Mouse (Mus musculus): ENCODE measurements at regions not wholly inside any gene's neighbourhood (a gene's known extent, or its start where the extent isn't known, plus 50 kb on each side); places are given as distances from the start of the nearest gene placed in this dataset.

GRCm38 (mm10) chr1:51635881-51636515 lies 157.8 kb upstream of the Nabp1 start:
- Histone ChIP-seq H3K4me1 (replicated peaks; ENCODE audit: control insufficient read depth in 2 of 2, insufficient read depth in 2 of 2, low read length in 1 of 2) (no peaks in the 10 kb centered on the region), H3K9me3 (ENCODE audit: control insufficient read depth, low read length) (no peaks in the 10 kb centered on the region), H3K4me2 (ENCODE audit: low read depth) (no peak overlapping the region), H3K4me3 (ENCODE audit: insufficient read depth in 1 of 2, low read depth in 2 of 2, low read length in 2 of 2) (no peak overlapping the region), H3K36me3 (replicated peaks; ENCODE audit: control insufficient read depth, insufficient read depth, low read depth) (no peaks in the 10 kb centered on the region), H3K27me3 (ENCODE audit: control insufficient read depth, insufficient read depth, low read length) (no peaks in the 10 kb centered on the region), H3K27ac (no peak overlapping the region), H3K9ac (replicated peaks) (no peak overlapping the region)
- ATAC-seq (ENCODE audit: insufficient read depth) (no peak), DNase-seq (ENCODE audit: low read depth in 3 of 3, low spot score in 3 of 3) (peak in 2 of 3 experiments; percentile 62 to 64)
- TF ChIP-seq CTCF (IDR thresholded peaks at IDR 0.05; ENCODE audit: low read depth): no peak
- no peak for TF ChIP-seq EP300 (IDR thresholded peaks at IDR 0.05; ENCODE audit: low read depth)
- WGBS (ENCODE audit: insufficient replicate concordance): 37% methylated on average over 7 of the region's 7 CpGs

GRCm38 (mm10) chr1:51633795-51634194 lies 155.6 kb upstream of the Nabp1 start:
- Histone ChIP-seq H3K4me1 (replicated peaks; ENCODE audit: control insufficient read depth in 2 of 2, insufficient read depth in 2 of 2, low read length in 1 of 2) (no peaks in the 10 kb centered on the region), H3K9ac (replicated peaks) (no peak overlapping the region), H3K9me3 (ENCODE audit: control insufficient read depth, low read length) (no peaks in the 10 kb centered on the region), H3K27ac (no peak overlapping the region), H3K27me3 (ENCODE audit: control insufficient read depth, insufficient read depth, low read length) (no peaks in the 10 kb centered on the region), H3K4me3 (ENCODE audit: insufficient read depth in 1 of 2, low read depth in 2 of 2, low read length in 2 of 2) (no peak overlapping the region), H3K4me2 (ENCODE audit: low read depth) (no peak overlapping the region), H3K36me3 (replicated peaks; ENCODE audit: control insufficient read depth, insufficient read depth, low read depth) (no peaks in the 10 kb centered on the region)
- 42% methylated on average over 5 of the region's 5 CpGs for WGBS (ENCODE audit: insufficient replicate concordance)
- TF ChIP-seq EP300 (IDR thresholded peaks at IDR 0.05; ENCODE audit: low read depth) (no peak), CTCF (IDR thresholded peaks at IDR 0.05; ENCODE audit: low read depth) (no peak)
- DNase-seq (ENCODE audit: low read depth in 3 of 3, low spot score in 3 of 3): no peak
- no peak for ATAC-seq (ENCODE audit: insufficient read depth)

DNA sequence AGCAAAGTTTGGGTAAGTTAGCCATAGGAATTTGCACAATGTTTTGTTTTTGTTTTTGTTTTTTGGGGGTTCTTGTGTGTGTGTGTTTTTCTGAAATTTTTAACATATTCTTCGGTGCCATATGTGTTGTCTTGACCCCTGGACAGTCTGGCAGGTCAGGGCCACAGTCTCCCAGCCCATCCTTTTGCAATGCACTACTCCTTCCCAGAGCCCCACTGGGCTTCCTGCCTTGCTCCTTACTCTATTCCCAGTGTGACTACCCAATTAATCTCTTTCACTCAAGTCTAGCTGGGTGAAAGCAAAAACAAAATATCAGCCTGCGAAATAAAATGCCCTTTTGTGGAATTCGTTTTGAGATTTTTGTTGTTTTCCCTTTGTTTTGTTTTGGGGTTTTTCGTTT lies 154.6 kb upstream of the Nabp1 start:
- no peak for DNase-seq (ENCODE audit: low read depth in 3 of 3, low spot score in 3 of 3)
- ATAC-seq (ENCODE audit: insufficient read depth): no peak
- TF ChIP-seq EP300 (IDR thresholded peaks at IDR 0.05; ENCODE audit: low read depth) (no peak), CTCF (IDR thresholded peaks at IDR 0.05; ENCODE audit: low read depth) (no peak)

GRCm38 (mm10) chr1:51629848-51630247 lies 151.6 kb upstream of the Nabp1 start:
- no peak for ATAC-seq (ENCODE audit: insufficient read depth)
- no peaks in the 10 kb centered on the region for H3K4me1 ChIP-seq (replicated peaks; ENCODE audit: control insufficient read depth in 2 of 2, insufficient read depth in 2 of 2, low read length in 1 of 2)
- H3K27ac ChIP-seq: no peak overlapping the region
- H3K4me3 ChIP-seq (ENCODE audit: insufficient read depth in 1 of 2, low read depth in 2 of 2, low read length in 2 of 2): no peak overlapping the region
- no peaks in the 10 kb centered on the region for H3K9me3 ChIP-seq (ENCODE audit: control insufficient read depth, low read length)
- H3K9ac ChIP-seq (replicated peaks): no peak overlapping the region
- 75% methylated on average over 1 of the region's 1 CpGs for WGBS (ENCODE audit: insufficient replicate concordance)
- H3K36me3 ChIP-seq (replicated peaks; ENCODE audit: control insufficient read depth, insufficient read depth, low read depth): no peaks in the 10 kb centered on the region
- no peak overlapping the region for H3K4me2 ChIP-seq (ENCODE audit: low read depth)
- no peaks in the 10 kb centered on the region for H3K27me3 ChIP-seq (ENCODE audit: control insufficient read depth, insufficient read depth, low read length)
- no peak for DNase-seq (ENCODE audit: low read depth in 3 of 3, low spot score in 3 of 3)
- TF ChIP-seq CTCF (IDR thresholded peaks at IDR 0.05; ENCODE audit: low read depth) (no peak), EP300 (IDR thresholded peaks at IDR 0.05; ENCODE audit: low read depth) (no peak)

More for the DNA sequence above, 154.6 kb upstream of the Nabp1 start:
- no peaks in the 10 kb centered on the region for H3K36me3 ChIP-seq (replicated peaks; ENCODE audit: control insufficient read depth, insufficient read depth, low read depth)
- 51% methylated on average over 4 of the region's 4 CpGs for WGBS (ENCODE audit: insufficient replicate concordance)
- H3K27ac ChIP-seq: no peak overlapping the region
- no peak overlapping the region for H3K9ac ChIP-seq (replicated peaks)
- H3K4me3 ChIP-seq (ENCODE audit: insufficient read depth in 1 of 2, low read depth in 2 of 2, low read length in 2 of 2): no peak overlapping the region
- no peak overlapping the region for H3K4me2 ChIP-seq (ENCODE audit: low read depth)
- no peaks in the 10 kb centered on the region for H3K9me3 ChIP-seq (ENCODE audit: control insufficient read depth, low read length)
- no peaks in the 10 kb centered on the region for H3K27me3 ChIP-seq (ENCODE audit: control insufficient read depth, insufficient read depth, low read length)
- no peaks in the 10 kb centered on the region for H3K4me1 ChIP-seq (replicated peaks; ENCODE audit: control insufficient read depth in 2 of 2, insufficient read depth in 2 of 2, low read length in 1 of 2)

DNA sequence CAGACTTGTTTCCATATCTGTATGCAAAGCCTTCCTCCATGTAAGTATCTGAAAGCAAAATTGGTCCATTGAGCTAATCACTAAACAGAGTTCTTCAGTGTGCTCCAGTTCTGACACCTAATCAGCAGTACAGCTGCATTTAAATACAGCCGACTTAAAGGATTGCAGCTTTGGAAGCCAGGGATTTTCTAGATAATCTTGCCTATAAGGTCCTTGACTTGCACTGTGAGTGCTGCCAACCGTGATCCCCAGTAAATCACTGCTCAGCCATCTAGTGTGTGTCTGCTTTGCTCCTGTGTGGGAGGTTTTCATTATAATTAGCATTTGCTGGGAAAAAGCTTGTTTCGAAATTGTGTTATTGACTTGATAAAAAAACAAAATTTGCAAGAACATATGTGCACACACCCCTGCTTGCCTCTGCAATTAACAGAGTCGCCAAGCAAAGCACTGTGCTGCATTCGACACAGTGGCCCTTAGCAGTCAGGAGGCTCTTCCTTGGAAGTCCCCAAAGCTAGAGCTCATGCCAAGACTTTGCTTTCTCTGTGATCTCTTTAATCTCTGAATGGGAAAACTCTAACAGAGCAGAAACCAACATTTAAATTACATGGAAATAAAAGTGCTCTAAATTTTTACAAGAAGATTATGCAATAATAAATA lies 150.0 kb upstream of the Nabp1 start:
- TF ChIP-seq CTCF (IDR thresholded peaks at IDR 0.05; ENCODE audit: low read depth) (no peak), EP300 (IDR thresholded peaks at IDR 0.05; ENCODE audit: low read depth) (no peak)
- no peak overlapping the region for H3K4me2 ChIP-seq (ENCODE audit: low read depth)
- H3K9ac ChIP-seq (replicated peaks): no peak overlapping the region
- H3K36me3 ChIP-seq (replicated peaks; ENCODE audit: control insufficient read depth, insufficient read depth, low read depth): no peaks in the 10 kb centered on the region
- H3K4me3 ChIP-seq (ENCODE audit: insufficient read depth in 1 of 2, low read depth in 2 of 2, low read length in 2 of 2): no peak overlapping the region
- H3K27ac ChIP-seq: no peak overlapping the region
- no peak for ATAC-seq (ENCODE audit: insufficient read depth)
- no peaks in the 10 kb centered on the region for H3K27me3 ChIP-seq (ENCODE audit: control insufficient read depth, insufficient read depth, low read length)
- no peak for DNase-seq (ENCODE audit: low read depth in 3 of 3, low spot score in 3 of 3)
- WGBS (ENCODE audit: insufficient replicate concordance): 48% methylated on average over 5 of the region's 5 CpGs
- no peaks in the 10 kb centered on the region for H3K9me3 ChIP-seq (ENCODE audit: control insufficient read depth, low read length)
- no peaks in the 10 kb centered on the region for H3K4me1 ChIP-seq (replicated peaks; ENCODE audit: control insufficient read depth in 2 of 2, insufficient read depth in 2 of 2, low read length in 1 of 2)
